22 mouse cellular contexts compared by ENCODE assay signal in the genomic region with DNA sequence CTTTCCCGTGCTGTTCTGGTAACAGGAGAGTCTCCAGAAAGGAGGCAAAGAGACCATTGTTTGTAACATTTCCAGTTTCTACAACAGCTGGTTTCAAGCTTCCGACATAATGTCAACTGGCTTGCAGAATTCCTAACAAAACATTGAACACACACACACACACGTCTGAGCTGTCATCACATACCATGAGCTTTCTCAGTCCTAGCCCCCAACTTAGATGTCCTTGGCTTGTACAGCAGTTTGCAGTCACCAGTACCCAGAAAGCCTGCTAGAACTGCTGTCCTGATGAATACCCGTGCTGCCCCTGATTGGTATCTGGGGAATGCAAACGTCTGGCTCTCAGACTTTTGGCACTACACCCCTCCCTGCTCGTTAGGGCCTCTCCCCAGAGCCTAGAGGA. TPM values are rescaled to one million over a fixed set of nuclear protein-coding genes. Genes with fewer than 3 reads are reported as not detected.
DNase-seq lines count a peak whose midpoint lies in the region; ATAC-seq and TF ChIP-seq lines count a peak whose summit lies in the region.
"Had no signal": no experiment of that assay in that cellular context is flagged by ENCODE, and none has a peak within 500 bp of the region (broad histone marks: within the 10 kb centered on the region; RNA-seq: fewer than 3 reads in every experiment).

No protein-coding gene starts in this region.

- peak overlapping the region; percentile 26; the same call in 1 of the 2 replicates for H3K4me2 ChIP-seq in heart, embryonic 12.5 days
- H3K4me2 ChIP-seq in lung, embryonic 14.5 days, result no peak overlapping the region
- no peak overlapping the region for H3K4me2 ChIP-seq in stomach, postnatal 0 days (replicated peaks; ENCODE audit: low read depth)
- H3K4me2 ChIP-seq: forebrain, embryonic 15.5 days; limb, embryonic 12.5 days; liver, embryonic 13.5 days; midbrain, embryonic 12.5 days had no signal

- H3K9me3 ChIP-seq in heart, embryonic 12.5 days (replicated peaks), result no peaks in the 10 kb centered on the region
- H3K9me3 ChIP-seq in lung, embryonic 14.5 days (ENCODE audit: low read depth, low read length), result no peaks in the 10 kb centered on the region
- H3K9me3 ChIP-seq in stomach, postnatal 0 days (ENCODE audit: control insufficient read depth, low read length), result no peaks in the 10 kb centered on the region
- H3K9me3 ChIP-seq in forebrain, embryonic 10.5 days, result no peaks in the 10 kb centered on the region
- H3K9me3 ChIP-seq: forebrain, embryonic 15.5 days; limb, embryonic 12.5 days; liver, embryonic 13.5 days; midbrain, embryonic 12.5 days had no signal

- no peak overlapping the region for H3K4me3 ChIP-seq in heart, embryonic 12.5 days
- no peak overlapping the region for H3K4me3 ChIP-seq in lung, embryonic 14.5 days (ENCODE audit: low read depth, low read length)
- no peak overlapping the region for H3K4me3 ChIP-seq in stomach, postnatal 0 days (ENCODE audit: low read depth, low read length)
- H3K4me3 ChIP-seq in forebrain, embryonic 10.5 days, result no peak overlapping the region
- H3K4me3 ChIP-seq: erythroblast, embryonic 14.5 days; forebrain, embryonic 15.5 days; limb, embryonic 12.5 days; liver, embryonic 13.5 days; midbrain, embryonic 12.5 days had no signal

- 28% methylated on average over 6 of the region's 6 CpGs for WGBS in heart, embryonic 12.5 days
- 40% methylated on average over 6 of the region's 6 CpGs for WGBS in lung, embryonic 14.5 days
- 45% methylated on average over 6 of the region's 6 CpGs for WGBS in stomach, postnatal 0 days
- 85% methylated on average over 6 of the region's 6 CpGs for WGBS in forebrain, embryonic 10.5 days

- H3K27ac ChIP-seq in heart, embryonic 12.5 days (ENCODE audit: poor library complexity, severe bottlenecking), result peak overlapping the region; percentile 88
- peak overlapping the region; percentile 79 for H3K27ac ChIP-seq in lung, embryonic 14.5 days (ENCODE audit: low read depth)
- H3K27ac ChIP-seq in stomach, postnatal 0 days (replicated peaks), result peak overlapping the region; percentile 35; the same call in 1 of the 2 replicates
- H3K27ac ChIP-seq in forebrain, embryonic 10.5 days, result no peak overlapping the region
- H3K27ac ChIP-seq: forebrain, embryonic 15.5 days; hindbrain, postnatal 0 days; limb, embryonic 12.5 days; liver, embryonic 13.5 days; midbrain, embryonic 12.5 days had no signal

- no peaks in the 10 kb centered on the region for H3K27me3 ChIP-seq in heart, embryonic 12.5 days (replicated peaks)
- H3K27me3 ChIP-seq in lung, embryonic 14.5 days (ENCODE audit: insufficient read depth, low read length), result no peaks in the 10 kb centered on the region
- H3K27me3 ChIP-seq in stomach, postnatal 0 days (ENCODE audit: control insufficient read depth, insufficient read depth, low read length), result no peaks in the 10 kb centered on the region
- H3K27me3 ChIP-seq in forebrain, embryonic 10.5 days (ENCODE audit: poor library complexity, severe bottlenecking), result no peaks in the 10 kb centered on the region
- H3K27me3 ChIP-seq: CH12.LX; forebrain, embryonic 15.5 days; limb, embryonic 12.5 days; liver, embryonic 13.5 days; midbrain, embryonic 12.5 days had no signal

- H3K9ac ChIP-seq in heart, embryonic 12.5 days, result peak overlapping the region; percentile 21; the same call in 1 of the 2 replicates
- no peak overlapping the region for H3K9ac ChIP-seq in lung, embryonic 14.5 days
- no peak overlapping the region for H3K9ac ChIP-seq in stomach, postnatal 0 days (ENCODE audit: low read length)
- H3K9ac ChIP-seq: forebrain, embryonic 15.5 days; limb, embryonic 12.5 days; liver, embryonic 13.5 days; midbrain, embryonic 12.5 days had no signal

- no peak for TF ChIP-seq CTCF in lung, embryonic 14.5 days (IDR thresholded peaks at IDR 0.05; ENCODE audit: low read depth)
- no peak for TF ChIP-seq CTCF in stomach, postnatal 0 days (IDR thresholded peaks at IDR 0.05; ENCODE audit: low read depth)

- peak; percentile 44; the same call in 1 of the 2 replicates for ATAC-seq in heart, embryonic 12.5 days (ENCODE audit: insufficient number of reproducible peaks, low FRiP score)
- ATAC-seq in lung, embryonic 14.5 days (ENCODE audit: insufficient read depth), result peak; percentile 42; the same call in 1 of the 2 replicates
- no peak for ATAC-seq in stomach, postnatal 0 days (ENCODE audit: low FRiP score, low TSS enrichment)
- ATAC-seq: forebrain, embryonic 15.5 days; hindbrain, postnatal 0 days had no signal

- no peak for TF ChIP-seq EP300 in stomach, postnatal 0 days (optimal IDR thresholded peaks at IDR 0.05)

- H3K36me3 ChIP-seq in heart, embryonic 12.5 days, result peaks cover 74% of the 10 kb centered on the region
- H3K36me3 ChIP-seq in lung, embryonic 14.5 days (ENCODE audit: insufficient read depth), result peaks cover 71% of the 10 kb centered on the region
- peaks cover 31% of the 10 kb centered on the region for H3K36me3 ChIP-seq in stomach, postnatal 0 days (ENCODE audit: control insufficient read depth, insufficient read depth, low read length)
- H3K36me3 ChIP-seq in forebrain, embryonic 10.5 days (replicated peaks), result peaks cover 71% of the 10 kb centered on the region

- DNase-seq in heart, adult 9 months (ENCODE audit: low spot score in 2 of 2), result no peak
- peak; percentile 43 for DNase-seq in lung, embryonic 14.5 days
- DNase-seq in lung, adult 18-20 months, result no peak
- DNase-seq in lung, postnatal 10 days, result peak; percentile 45
- no peak for DNase-seq in stomach, postnatal 0 days (ENCODE audit: low spot score)
- DNase-seq in forebrain, embryonic 10.5 days (ENCODE audit: extremely low spot score, low spot score), result no peak
- no peak for DNase-seq in right cerebral cortex, postnatal 4 days
- DNase-seq: cerebellum, adult 18-20 months; gastrocnemius, postnatal 14 days; kidney, postnatal 4 days; liver, embryonic 13.5 days; retina, postnatal 1 day; thymus, postnatal 14 days had no signal

- peaks cover 62% of the 10 kb centered on the region for H3K4me1 ChIP-seq in heart, embryonic 12.5 days (replicated peaks)
- H3K4me1 ChIP-seq in lung, embryonic 14.5 days (ENCODE audit: insufficient read depth), result 0 out of 2 replicates have a peak, but pooled peaks cover 6% of the 10 kb centered on the region
- H3K4me1 ChIP-seq in stomach, postnatal 0 days (replicated peaks; ENCODE audit: control insufficient read depth, insufficient read depth), result no peaks in the 10 kb centered on the region
- peaks cover 7% of the 10 kb centered on the region for H3K4me1 ChIP-seq in forebrain, embryonic 10.5 days

RNA-seq across cellular contexts. Expression of a gene that starts 6.2 kb away (rescaled TPM):
- polyA plus RNA-seq in heart, embryonic 12.5 days (2016; fragmentation: Nextera tagmentation; extraction: Ambion mirVana), result 168 and 169 TPM in 2 replicates
- 125 and 132 TPM in 2 replicates for polyA plus RNA-seq in lung, embryonic 14.5 days (2014; fragmentation: Nextera tagmentation; extraction: Ambion mirVana)
- 98.9 and 105 TPM in 2 replicates for polyA plus RNA-seq in stomach, postnatal 0 days (2015; fragmentation: Nextera tagmentation; extraction: Ambion mirVana)
- polyA plus RNA-seq in forebrain, embryonic 10.5 days (2016; fragmentation: Nextera tagmentation; extraction: Ambion mirVana), result 67.4 and 70.0 TPM in 2 replicates

RNA-seq across cellular contexts. Expression of a gene that starts 6.2 kb away (rescaled TPM):
- polyA plus RNA-seq in heart, embryonic 12.5 days (2016; fragmentation: Nextera tagmentation; extraction: Ambion mirVana), result 6.1 and 6.9 TPM in 2 replicates
- polyA plus RNA-seq in lung, embryonic 14.5 days (2014; fragmentation: Nextera tagmentation; extraction: Ambion mirVana), result 6.1 and 7.0 TPM in 2 replicates
- polyA plus RNA-seq in stomach, postnatal 0 days (2015; fragmentation: Nextera tagmentation; extraction: Ambion mirVana), result 3.7 and 4.2 TPM in 2 replicates
- polyA plus RNA-seq in forebrain, embryonic 10.5 days (2016; fragmentation: Nextera tagmentation; extraction: Ambion mirVana), result 10.1 and 11.6 TPM in 2 replicates

RNA-seq across cellular contexts. Expression of a gene that starts 19.6 kb away (rescaled TPM):
- 0.60 and 2.2 TPM in 2 replicates for polyA plus RNA-seq in heart, embryonic 12.5 days (2016; fragmentation: Nextera tagmentation; extraction: Ambion mirVana)
- polyA plus RNA-seq in lung, embryonic 14.5 days (2014; fragmentation: Nextera tagmentation; extraction: Ambion mirVana), result 0.09 TPM in 1 of 2 replicates, not detected in the other
- 3.3 and 4.7 TPM in 2 replicates for polyA plus RNA-seq in stomach, postnatal 0 days (2015; fragmentation: Nextera tagmentation; extraction: Ambion mirVana)
- polyA plus RNA-seq in forebrain, embryonic 10.5 days (2016; fragmentation: Nextera tagmentation; extraction: Ambion mirVana), result 0.06 TPM in 1 of 2 replicates, not detected in the other
- polyA plus RNA-seq: embryonic facial prominence, embryonic 11.5 days; hindbrain, postnatal 0 days; kidney, embryonic 14.5 days; midbrain, embryonic 12.5 days had no signal

RNA-seq across cellular contexts. Expression of a gene that starts 54.5 kb away (rescaled TPM):
- 22.3 TPM in 2 replicates for polyA plus RNA-seq in heart, embryonic 12.5 days (2016; fragmentation: Nextera tagmentation; extraction: Ambion mirVana)
- 20.9 and 25.6 TPM in 2 replicates for polyA plus RNA-seq in lung, embryonic 14.5 days (2014; fragmentation: Nextera tagmentation; extraction: Ambion mirVana)
- polyA plus RNA-seq in stomach, postnatal 0 days (2015; fragmentation: Nextera tagmentation; extraction: Ambion mirVana), result 23.2 and 24.2 TPM in 2 replicates
- polyA plus RNA-seq in forebrain, embryonic 10.5 days (2016; fragmentation: Nextera tagmentation; extraction: Ambion mirVana), result 20.6 and 21.6 TPM in 2 replicates

RNA-seq across cellular contexts. Expression of a gene that starts 54.8 kb away (rescaled TPM):
- 12.2 TPM in 2 replicates for polyA plus RNA-seq in heart, embryonic 12.5 days (2016; fragmentation: Nextera tagmentation; extraction: Ambion mirVana)
- polyA plus RNA-seq in lung, embryonic 14.5 days (2014; fragmentation: Nextera tagmentation; extraction: Ambion mirVana), result 15.8 and 16.9 TPM in 2 replicates
- polyA plus RNA-seq in stomach, postnatal 0 days (2015; fragmentation: Nextera tagmentation; extraction: Ambion mirVana), result 10.5 and 12.3 TPM in 2 replicates
- polyA plus RNA-seq in forebrain, embryonic 10.5 days (2016; fragmentation: Nextera tagmentation; extraction: Ambion mirVana), result 22.9 and 23.2 TPM in 2 replicates

Comparison
In these comparisons a context has a peak if more than half of its experiments do, and no peak if none do; other contexts are left out.
1. DNase-seq: peak in lung, embryonic 14.5 days (single experiment) and lung, postnatal 10 days (single experiment); none in heart, adult 9 months (0 of 2), lung, adult 18-20 months (0 of 2), stomach, postnatal 0 days (single experiment), forebrain, embryonic 10.5 days (single experiment) and right cerebral cortex, postnatal 4 days (single experiment).